Mouse (Mus musculus): ENCODE measurements around the gene Fhl1. TPM values are rescaled to one million over a fixed set of nuclear protein-coding genes. Genes with fewer than 3 reads are reported as not detected.

Gene Fhl1
- polyA plus RNA-seq (2015; fragmentation: Nextera tagmentation; extraction: Ambion mirVana): 143 and 190 TPM in 2 replicates

- WGBS: 21% methylated on average over 53 of the region's 106 CpGs
- no peaks in the 10 kb centered on the region for H3K9me3 ChIP-seq (replicated peaks; ENCODE audit: control insufficient read depth, low read length)
- H3K27me3 ChIP-seq (ENCODE audit: control insufficient read depth, insufficient read depth, low read length): no peaks in the 10 kb centered on the region
- peak within 1 kb of the TSS; percentile 55 for H3K4me3 ChIP-seq (replicated peaks; ENCODE audit: low read length)
- peak; percentile 92 for ATAC-seq (ENCODE audit: insufficient read depth, low FRiP score)
- no peaks in the 10 kb centered on the region for H3K36me3 ChIP-seq (ENCODE audit: control insufficient read depth, insufficient read depth, low read length)
- H3K9ac ChIP-seq (ENCODE audit: low read length): peak within 1 kb of the TSS; percentile 73
- H3K4me1 ChIP-seq (ENCODE audit: control insufficient read depth, insufficient read depth, low read length): no peaks in the 10 kb centered on the region
- peak within 1 kb of the TSS; percentile 51 for H3K4me2 ChIP-seq (ENCODE audit: low read depth, low read length)
- H3K27ac ChIP-seq (ENCODE audit: low read length): peak within 1 kb of the TSS; percentile 33; the same call in 1 of the 2 replicates
Observed at GRCm38 (mm10) chrX:56731306-56732201, at the start of gene Fhl1. Fhl1 (plus strand) TSS chrX:56731787.

GRCm38 (mm10) chrX:56682156-56682720, 49.3 kb upstream of the Fhl1 start:
- no peak for ATAC-seq (ENCODE audit: insufficient read depth, low FRiP score)
- H3K27me3 ChIP-seq (ENCODE audit: control insufficient read depth, insufficient read depth, low read length): no peaks in the 10 kb centered on the region
- no peak overlapping the region for H3K4me2 ChIP-seq (ENCODE audit: low read depth, low read length)
- no peaks in the 10 kb centered on the region for H3K36me3 ChIP-seq (ENCODE audit: control insufficient read depth, insufficient read depth, low read length)
- WGBS: 63% methylated on average over 1 of the region's 1 CpGs
- H3K4me1 ChIP-seq (ENCODE audit: control insufficient read depth, insufficient read depth, low read length): no peaks in the 10 kb centered on the region
- H3K9me3 ChIP-seq (replicated peaks; ENCODE audit: control insufficient read depth, low read length): no peaks in the 10 kb centered on the region
- no peak overlapping the region for H3K9ac ChIP-seq (ENCODE audit: low read length)
- H3K4me3 ChIP-seq (replicated peaks; ENCODE audit: low read length): no peak overlapping the region
- no peak overlapping the region for H3K27ac ChIP-seq (ENCODE audit: low read length)

- Histone ChIP-seq H3K36me3 (ENCODE audit: control insufficient read depth, insufficient read depth, low read length) (no peaks in the 10 kb centered on the region), H3K4me2 (ENCODE audit: low read depth, low read length) (no peak overlapping the region), H3K27me3 (ENCODE audit: control insufficient read depth, insufficient read depth, low read length) (no peaks in the 10 kb centered on the region), H3K9me3 (replicated peaks; ENCODE audit: control insufficient read depth, low read length) (no peaks in the 10 kb centered on the region), H3K9ac (ENCODE audit: low read length) (no peak overlapping the region), H3K4me3 (replicated peaks; ENCODE audit: low read length) (no peak overlapping the region), H3K4me1 (ENCODE audit: control insufficient read depth, insufficient read depth, low read length) (no peaks in the 10 kb centered on the region), H3K27ac (ENCODE audit: low read length) (no peak overlapping the region)
- no peak for ATAC-seq (ENCODE audit: insufficient read depth, low FRiP score)
- 79% methylated on average over 10 of the region's 10 CpGs for WGBS
Observed at GRCm38 (mm10) chrX:56683521-56683920, 48.1 kb upstream of the Fhl1 start.

GRCm38 (mm10) chrX:56692554-56692953, 39.0 kb upstream of the Fhl1 start:
- no peak overlapping the region for H3K9ac ChIP-seq (ENCODE audit: low read length)
- no peaks in the 10 kb centered on the region for H3K27me3 ChIP-seq (ENCODE audit: control insufficient read depth, insufficient read depth, low read length)
- no peaks in the 10 kb centered on the region for H3K36me3 ChIP-seq (ENCODE audit: control insufficient read depth, insufficient read depth, low read length)
- no peak overlapping the region for H3K27ac ChIP-seq (ENCODE audit: low read length)
- no peak overlapping the region for H3K4me3 ChIP-seq (replicated peaks; ENCODE audit: low read length)
- no peaks in the 10 kb centered on the region for H3K9me3 ChIP-seq (replicated peaks; ENCODE audit: control insufficient read depth, low read length)
- WGBS: 83% methylated on average over 6 of the region's 6 CpGs
- H3K4me2 ChIP-seq (ENCODE audit: low read depth, low read length): no peak overlapping the region
- H3K4me1 ChIP-seq (ENCODE audit: control insufficient read depth, insufficient read depth, low read length): no peaks in the 10 kb centered on the region
- ATAC-seq (ENCODE audit: insufficient read depth, low FRiP score): no peak

- Histone ChIP-seq H3K27ac (ENCODE audit: low read length) (no peak overlapping the region), H3K4me3 (replicated peaks; ENCODE audit: low read length) (no peak overlapping the region), H3K9me3 (replicated peaks; ENCODE audit: control insufficient read depth, low read length) (no peaks in the 10 kb centered on the region), H3K36me3 (ENCODE audit: control insufficient read depth, insufficient read depth, low read length) (no peaks in the 10 kb centered on the region), H3K4me2 (ENCODE audit: low read depth, low read length) (no peak overlapping the region), H3K27me3 (ENCODE audit: control insufficient read depth, insufficient read depth, low read length) (no peaks in the 10 kb centered on the region), H3K4me1 (ENCODE audit: control insufficient read depth, insufficient read depth, low read length) (no peaks in the 10 kb centered on the region), H3K9ac (ENCODE audit: low read length) (no peak overlapping the region)
- no peak for ATAC-seq (ENCODE audit: insufficient read depth, low FRiP score)
- WGBS: 73% methylated on average over 2 of the region's 2 CpGs
Observed at GRCm38 (mm10) chrX:56694539-56694938, 37.0 kb upstream of the Fhl1 start.

- H3K27ac ChIP-seq (ENCODE audit: low read length): no peak overlapping the region
Observed at GRCm38 (mm10) chrX:56697199-56697780, 34.3 kb upstream of the Fhl1 start.

GRCm38 (mm10) chrX:56697886-56698285, 33.7 kb upstream of the Fhl1 start:
- Histone ChIP-seq H3K4me3 (replicated peaks; ENCODE audit: low read length) (no peak overlapping the region), H3K9ac (ENCODE audit: low read length) (no peak overlapping the region), H3K4me2 (ENCODE audit: low read depth, low read length) (no peak overlapping the region), H3K27me3 (ENCODE audit: control insufficient read depth, insufficient read depth, low read length) (no peaks in the 10 kb centered on the region), H3K9me3 (replicated peaks; ENCODE audit: control insufficient read depth, low read length) (no peaks in the 10 kb centered on the region), H3K4me1 (ENCODE audit: control insufficient read depth, insufficient read depth, low read length) (no peaks in the 10 kb centered on the region), H3K27ac (ENCODE audit: low read length) (no peak overlapping the region), H3K36me3 (ENCODE audit: control insufficient read depth, insufficient read depth, low read length) (no peaks in the 10 kb centered on the region)
- no peak for ATAC-seq (ENCODE audit: insufficient read depth, low FRiP score)
- WGBS: 69% methylated on average over 4 of the region's 4 CpGs

More at GRCm38 (mm10) chrX:56697199-56697780, 34.3 kb upstream of the Fhl1 start:
- Histone ChIP-seq H3K9me3 (replicated peaks; ENCODE audit: control insufficient read depth, low read length) (no peaks in the 10 kb centered on the region), H3K4me3 (replicated peaks; ENCODE audit: low read length) (no peak overlapping the region), H3K4me1 (ENCODE audit: control insufficient read depth, insufficient read depth, low read length) (no peaks in the 10 kb centered on the region), H3K27me3 (ENCODE audit: control insufficient read depth, insufficient read depth, low read length) (no peaks in the 10 kb centered on the region), H3K9ac (ENCODE audit: low read length) (no peak overlapping the region), H3K4me2 (ENCODE audit: low read depth, low read length) (no peak overlapping the region), H3K36me3 (ENCODE audit: control insufficient read depth, insufficient read depth, low read length) (no peaks in the 10 kb centered on the region)
- no peak for ATAC-seq (ENCODE audit: insufficient read depth, low FRiP score)
- WGBS: 63% methylated on average over 6 of the region's 6 CpGs

GRCm38 (mm10) chrX:56701261-56701660, 30.3 kb upstream of the Fhl1 start:
- Histone ChIP-seq H3K9ac (ENCODE audit: low read length) (no peak overlapping the region), H3K27me3 (ENCODE audit: control insufficient read depth, insufficient read depth, low read length) (no peaks in the 10 kb centered on the region), H3K4me3 (replicated peaks; ENCODE audit: low read length) (no peak overlapping the region), H3K36me3 (ENCODE audit: control insufficient read depth, insufficient read depth, low read length) (no peaks in the 10 kb centered on the region), H3K4me1 (ENCODE audit: control insufficient read depth, insufficient read depth, low read length) (no peaks in the 10 kb centered on the region), H3K4me2 (ENCODE audit: low read depth, low read length) (no peak overlapping the region), H3K9me3 (replicated peaks; ENCODE audit: control insufficient read depth, low read length) (no peaks in the 10 kb centered on the region), H3K27ac (ENCODE audit: low read length) (no peak overlapping the region)
- no peak for ATAC-seq (ENCODE audit: insufficient read depth, low FRiP score)
- WGBS: 70% methylated on average over 3 of the region's 3 CpGs

GRCm38 (mm10) chrX:56703965-56704562, 27.5 kb upstream of the Fhl1 start:
- 60% methylated on average over 8 of the region's 8 CpGs for WGBS
- H3K4me2 ChIP-seq (ENCODE audit: low read depth, low read length): no peak overlapping the region
- no peak overlapping the region for H3K4me3 ChIP-seq (replicated peaks; ENCODE audit: low read length)
- H3K36me3 ChIP-seq (ENCODE audit: control insufficient read depth, insufficient read depth, low read length): no peaks in the 10 kb centered on the region
- H3K27ac ChIP-seq (ENCODE audit: low read length): no peak overlapping the region
- H3K9me3 ChIP-seq (replicated peaks; ENCODE audit: control insufficient read depth, low read length): no peaks in the 10 kb centered on the region
- H3K27me3 ChIP-seq (ENCODE audit: control insufficient read depth, insufficient read depth, low read length): no peaks in the 10 kb centered on the region
- no peak for ATAC-seq (ENCODE audit: insufficient read depth, low FRiP score)
- no peak overlapping the region for H3K9ac ChIP-seq (ENCODE audit: low read length)
- H3K4me1 ChIP-seq (ENCODE audit: control insufficient read depth, insufficient read depth, low read length): no peaks in the 10 kb centered on the region
